Mouse (Mus musculus): ENCODE data around the gene Vat1. TPM values are rescaled to one million over a fixed set of nuclear protein-coding genes. Genes with fewer than 3 reads are reported as not detected.

The Vat1 gene
- total RNA-seq (2012; rRNA removed) (20.2 and 29.9 TPM in 2 replicates), total RNA-seq (2014; rRNA removed) (14.5 and 14.9 TPM in 2 replicates), polyA plus RNA-seq (2012; ENCODE audit: insufficient read length, low read depth) (46.0 and 49.4 TPM in 2 replicates)

GRCm38 (mm10) chr11:101465869-101466551 is at the start of gene Vat1:
Vat1 (minus strand) TSS chr11:101466230.
- peaks cover 28% of the 10 kb centered on the region for H3K27me3 ChIP-seq (replicated peaks)
- H3K9ac ChIP-seq (ENCODE audit: insufficient read depth, low read depth) = peak within 1 kb of the TSS; percentile 24
- dilution Hi-C loops (cut with MboI; ENCODE audit: extremely low pct_ligation_motif_present, extremely low pct_unique_long_range_greater_than_20kb, low sequenced_read_pairs) = no loop called here
- no peaks in the 10 kb centered on the region for H3K79me2 ChIP-seq (replicated peaks; ENCODE audit: control insufficient read depth, extremely low read depth, insufficient read depth, poor library complexity, severe bottlenecking)
- peak within 1 kb of the TSS; percentile 89 for H3K4me2 ChIP-seq (ENCODE audit: insufficient read depth, low read depth, poor library complexity, severe bottlenecking)
- no peaks in the 10 kb centered on the region for H3K9me3 ChIP-seq (replicated peaks; ENCODE audit: low read length)
- TF ChIP-seq MYC (IDR thresholded peaks at IDR 0.05; ENCODE audit: low read depth, low read length) (no peak), CTCF (conservative IDR thresholded peaks at IDR 0.05 in 1 of 2, IDR thresholded peaks at IDR 0.05 in 1 of 2; ENCODE audit: low read depth in 2 of 2, low read length in 2 of 2) (no peak), ZMIZ1 (IDR thresholded peaks at IDR 0.05; ENCODE audit: low read depth, low read length) (0 out of 2 replicates have a peak, but pooled peaks have one; percentile 52), CHD2 (IDR thresholded peaks at IDR 0.05; ENCODE audit: low read length) (no peak), RAD21 (IDR thresholded peaks at IDR 0.05; ENCODE audit: low read depth, low read length) (no peak), TBP (conservative IDR thresholded peaks at IDR 0.05; ENCODE audit: low read depth, low read length) (0 out of 2 replicates have a peak, but pooled peaks have one; percentile 7), POLR2A (IDR thresholded peaks at IDR 0.05; ENCODE audit: low read depth, low read length) (no peak; the same call in 1 of the 2 replicates), JUND (conservative IDR thresholded peaks at IDR 0.05; ENCODE audit: low read depth, low read length) (no peak), MAFK (IDR thresholded peaks at IDR 0.05; ENCODE audit: insufficient replicate concordance, low read length) (no peak), NELFE (IDR thresholded peaks at IDR 0.05; ENCODE audit: low read depth, low read length) (0 out of 2 replicates have a peak, but pooled peaks have one; percentile 25), MXI1 (IDR thresholded peaks at IDR 0.05; ENCODE audit: low read depth, low read length) (peak; percentile 86), JUN (IDR thresholded peaks at IDR 0.05; ENCODE audit: insufficient read depth, low read depth, low read length) (no peak), RCOR1 (conservative IDR thresholded peaks at IDR 0.05; ENCODE audit: low read depth, low read length) (peak; percentile 56; the same call in 1 of the 2 replicates), E2F4 (IDR thresholded peaks at IDR 0.05; ENCODE audit: insufficient replicate concordance, low read depth, low read length) (peak; percentile 89; the same call in 1 of the 2 replicates), SIN3A (IDR thresholded peaks at IDR 0.05; ENCODE audit: low read length) (peak; percentile 67), USF1 (IDR thresholded peaks at IDR 0.05; ENCODE audit: low read depth, low read length) (no peak), UBTF (IDR thresholded peaks at IDR 0.05; ENCODE audit: low read depth, low read length) (peak; percentile 96), MAZ (IDR thresholded peaks at IDR 0.05; ENCODE audit: low read depth, low read length) (0 out of 2 replicates have a peak, but pooled peaks have one; percentile 29)
- H3K27ac ChIP-seq (ENCODE audit: insufficient read depth, low read depth) = peak within 1 kb of the TSS; percentile 70
- peaks cover 21 to 59% of the 10 kb centered on the region in 2 experiments for H3K4me1 ChIP-seq (ENCODE audit: control insufficient read depth in 1 of 2, insufficient read depth in 2 of 2)
- DNase-seq (ENCODE audit: extremely low read depth) = peak; percentile 65
- peaks cover 9 to 16% of the 10 kb centered on the region in 2 experiments for H3K36me3 ChIP-seq (replicated peaks in 1 of 2; ENCODE audit: control insufficient read depth in 1 of 2, insufficient read depth in 1 of 2, low read length in 1 of 2)
- H3K4me3 ChIP-seq (replicated peaks in 1 of 3; ENCODE audit: low read depth in 2 of 3, low read length in 2 of 3, poor library complexity in 1 of 3) = peak within 1 kb of the TSS; percentile 63 to 96 (median 70)
- in situ Hi-C loops (cut with MboI; ENCODE audit: low pct_ligation_motif_present, low pct_unique_long_range_greater_than_20kb, low sequenced_read_pairs) = no loop called here

GRCm38 (mm10) chr11:101507090-101507489 is 41.1 kb upstream of the Vat1 start:
- Histone ChIP-seq H3K36me3 (replicated peaks in 1 of 2; ENCODE audit: control insufficient read depth in 1 of 2, insufficient read depth in 1 of 2, low read length in 1 of 2) (peaks cover 62 to 89% of the 10 kb centered on the region in 2 experiments), H3K4me3 (replicated peaks in 1 of 3; ENCODE audit: low read depth in 2 of 3, low read length in 2 of 3, poor library complexity in 1 of 3) (no peak overlapping the region), H3K9ac (ENCODE audit: insufficient read depth, low read depth) (no peak overlapping the region), H3K9me3 (replicated peaks; ENCODE audit: low read length) (no peaks in the 10 kb centered on the region), H3K79me2 (replicated peaks; ENCODE audit: control insufficient read depth, extremely low read depth, insufficient read depth, poor library complexity, severe bottlenecking) (no peaks in the 10 kb centered on the region), H3K4me1 (ENCODE audit: control insufficient read depth in 1 of 2, insufficient read depth in 2 of 2) (0 out of 4 replicates have a peak, but pooled peaks cover 0 to 2% of the 10 kb centered on the region in 2 experiments), H3K4me2 (ENCODE audit: insufficient read depth, low read depth, poor library complexity, severe bottlenecking) (no peak overlapping the region), H3K27me3 (replicated peaks) (no peaks in the 10 kb centered on the region), H3K27ac (ENCODE audit: insufficient read depth, low read depth) (no peak overlapping the region)
- TF ChIP-seq EP300 (IDR thresholded peaks at IDR 0.05; ENCODE audit: low read length) (no peak), PAX5 (IDR thresholded peaks at IDR 0.05; ENCODE audit: low read length) (no peak), KAT2A (IDR thresholded peaks at IDR 0.05; ENCODE audit: insufficient replicate concordance, low read length) (no peak), MAX (IDR thresholded peaks at IDR 0.05; ENCODE audit: low read length) (no peak), POLR2A (IDR thresholded peaks at IDR 0.05; ENCODE audit: low read depth, low read length) (no peak), CHD2 (IDR thresholded peaks at IDR 0.05; ENCODE audit: low read length) (no peak), ZNF384 (IDR thresholded peaks at IDR 0.05; ENCODE audit: low read depth, low read length) (no peak), JUND (conservative IDR thresholded peaks at IDR 0.05; ENCODE audit: low read depth, low read length) (no peak), NRF1 (IDR thresholded peaks at IDR 0.05; ENCODE audit: low read depth, low read length) (no peak), CHD1 (IDR thresholded peaks at IDR 0.05; ENCODE audit: low read depth, low read length) (no peak), NELFE (IDR thresholded peaks at IDR 0.05; ENCODE audit: low read depth, low read length) (no peak), MEF2A (IDR thresholded peaks at IDR 0.05; ENCODE audit: borderline replicate concordance, low read depth, low read length) (no peak), USF1 (IDR thresholded peaks at IDR 0.05; ENCODE audit: low read depth, low read length) (no peak), SIN3A (IDR thresholded peaks at IDR 0.05; ENCODE audit: low read length) (no peak), TCF12 (IDR thresholded peaks at IDR 0.05; ENCODE audit: low read depth, low read length) (no peak)
- in situ Hi-C loops (cut with MboI; ENCODE audit: low pct_ligation_motif_present, low pct_unique_long_range_greater_than_20kb, low sequenced_read_pairs) (no loop called here), dilution Hi-C loops (cut with MboI; ENCODE audit: extremely low pct_ligation_motif_present, extremely low pct_unique_long_range_greater_than_20kb, low sequenced_read_pairs) (no loop called here)
- no peak for DNase-seq (ENCODE audit: extremely low read depth)
